Mouse (Mus musculus): ENCODE results near the gene Syne1.

- no peak for TF ChIP-seq TAL1 (conservative IDR thresholded peaks at IDR 0.05; ENCODE audit: low read depth, low read length)
- no peak for TF ChIP-seq GATA1 (IDR thresholded peaks at IDR 0.05; ENCODE audit: borderline replicate concordance, low read length)
- TF ChIP-seq CTCF (IDR thresholded peaks at IDR 0.05; ENCODE audit: low read depth, low read length), result no peak
- TF ChIP-seq POLR2AphosphoS5 (IDR thresholded peaks at IDR 0.05; ENCODE audit: insufficient replicate concordance, low read depth, low read length), result no peak
- TF ChIP-seq GATA2 (IDR thresholded peaks at IDR 0.05; ENCODE audit: borderline replicate concordance, low read depth, low read length), result no peak
These were observed 542.4 kb downstream of the Syne1 start for GRCm38 (mm10) chr10:5008795-5009366.

Measured in G1E (cell line).